Mouse (Mus musculus): ENCODE results near the gene Krtap29-1. TPM values are rescaled to one million over a fixed set of nuclear protein-coding genes. Genes with fewer than 3 reads are reported as not detected.

The Krtap29-1 gene
- total RNA-seq (2012; rRNA removed): not detected in 2 replicates

DNA sequence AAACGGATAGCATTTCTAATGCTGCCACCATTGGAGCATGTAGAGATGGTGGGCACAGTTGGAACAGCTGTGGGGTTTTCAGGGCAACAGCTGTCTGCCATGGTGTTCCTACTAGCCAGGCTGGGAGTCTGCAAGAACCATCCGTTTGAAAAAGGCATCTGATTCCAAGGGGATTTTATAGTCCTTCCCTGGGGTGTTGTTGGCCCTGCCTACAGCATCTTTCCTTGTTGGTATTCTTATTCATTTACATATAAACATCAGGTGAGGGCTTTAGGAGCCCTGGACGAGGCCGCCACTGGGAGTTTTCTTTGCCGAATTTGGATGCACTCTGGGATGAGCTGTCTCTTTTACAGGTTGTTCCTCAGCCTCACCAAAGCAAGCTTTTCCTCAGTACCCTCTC, at the start of gene Krtap29-1:
TSS of gene Krtap29-1 (minus strand) at position 101 of the 400 bp plus-strand sequence.
- no peaks in the 10 kb centered on the region for H3K4me1 ChIP-seq (ENCODE audit: control insufficient read depth in 2 of 2, insufficient read depth in 2 of 2, low read length in 2 of 2, poor library complexity in 1 of 2)
- H3K9me3 ChIP-seq (ENCODE audit: control insufficient read depth, insufficient read depth, low read depth, low read length): no peaks in the 10 kb centered on the region
- TF ChIP-seq MAFK (IDR thresholded peaks at IDR 0.05; ENCODE audit: insufficient read depth, low read depth, low read length) (no peak), ZC3H11A (IDR thresholded peaks at IDR 0.05; ENCODE audit: borderline replicate concordance, low read depth, low read length) (no peak), ZNF384 (IDR thresholded peaks at IDR 0.05; ENCODE audit: low read depth, low read length) (no peak), CHD2 (IDR thresholded peaks at IDR 0.05; ENCODE audit: low read depth, low read length) (no peak), HCFC1 (IDR thresholded peaks at IDR 0.05; ENCODE audit: borderline replicate concordance, insufficient read depth, low read length) (no peak)
- no peaks in the 10 kb centered on the region for H3K36me3 ChIP-seq (ENCODE audit: control insufficient read depth, insufficient read depth, low read length, poor library complexity, severe bottlenecking)
- H3K27ac ChIP-seq (ENCODE audit: insufficient read depth, low read depth, low read length, poor library complexity, severe bottlenecking): no peak within 1 kb of the TSS
- in situ Hi-C loops (cut with MboI; ENCODE audit: low sequenced_read_pairs in 2 of 2, unreplicated experiment in 2 of 2): no loop called here
- H3K9ac ChIP-seq (ENCODE audit: insufficient read depth, low read depth, low read length, poor library complexity, severe bottlenecking): no peak within 1 kb of the TSS
- no peak for DNase-seq (ENCODE audit: low read depth, low spot score)
- no peak within 1 kb of the TSS for H3K4me3 ChIP-seq (ENCODE audit: insufficient read depth in 1 of 2, low read depth in 1 of 2, low read length in 2 of 2, poor library complexity in 1 of 2, severe bottlenecking in 1 of 2)

DNA sequence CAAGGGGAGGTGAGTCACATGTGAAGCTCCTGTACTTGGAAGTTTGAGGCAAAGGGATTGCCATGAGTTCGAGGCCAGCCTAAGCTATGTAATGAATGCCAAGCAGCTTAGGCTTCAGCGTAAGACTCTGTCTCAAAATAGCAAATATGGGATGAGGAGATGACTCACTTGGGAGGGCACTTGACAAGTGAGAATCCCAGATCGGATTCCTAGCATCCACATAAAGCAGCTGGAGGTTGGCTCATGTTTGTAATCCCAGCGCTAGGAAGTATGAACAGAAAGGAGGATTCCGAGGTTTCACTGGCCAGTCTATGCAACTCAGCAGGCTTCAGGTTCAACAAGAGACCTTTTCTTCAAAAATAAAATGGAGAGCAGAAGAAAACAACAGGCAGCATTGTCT, 42.6 kb upstream of the Krtap29-1 start:
- Histone ChIP-seq H3K4me3 (ENCODE audit: insufficient read depth in 1 of 2, low read depth in 1 of 2, low read length in 2 of 2, poor library complexity in 1 of 2, severe bottlenecking in 1 of 2) (no peak overlapping the region), H3K36me3 (ENCODE audit: control insufficient read depth, insufficient read depth, low read length, poor library complexity, severe bottlenecking) (no peaks in the 10 kb centered on the region), H3K9ac (ENCODE audit: insufficient read depth, low read depth, low read length, poor library complexity, severe bottlenecking) (no peak overlapping the region), H3K27ac (ENCODE audit: insufficient read depth, low read depth, low read length, poor library complexity, severe bottlenecking) (no peak overlapping the region), H3K4me1 (ENCODE audit: control insufficient read depth in 2 of 2, insufficient read depth in 2 of 2, low read length in 2 of 2, poor library complexity in 1 of 2) (no peaks in the 10 kb centered on the region), H3K9me3 (ENCODE audit: control insufficient read depth, insufficient read depth, low read depth, low read length) (no peaks in the 10 kb centered on the region)
- no peak for DNase-seq (ENCODE audit: low read depth, low spot score)
- no peak for TF ChIP-seq CHD2 (IDR thresholded peaks at IDR 0.05; ENCODE audit: low read depth, low read length)
- in situ Hi-C loops (cut with MboI; ENCODE audit: low sequenced_read_pairs in 2 of 2, unreplicated experiment in 2 of 2): no loop called here

DNA sequence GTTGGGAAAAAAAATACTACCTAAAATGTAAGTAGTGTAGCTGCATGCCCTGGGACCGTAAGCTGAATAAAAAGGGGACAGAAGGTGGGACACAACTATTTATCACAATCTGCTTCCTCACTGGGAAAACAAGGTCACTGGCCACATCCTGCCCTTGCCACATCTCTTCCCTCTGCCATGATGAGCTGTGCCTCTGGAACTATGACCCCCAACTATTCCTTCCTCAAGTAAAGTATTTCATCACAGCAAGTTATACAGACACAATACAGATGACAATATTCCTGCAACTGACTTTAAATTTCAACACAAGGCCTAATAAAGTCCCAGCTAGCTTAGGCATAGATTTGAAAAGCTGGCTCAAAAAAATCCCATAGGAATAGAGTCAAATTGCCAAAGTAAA, 40.6 kb upstream of the Krtap29-1 start:
- no peak overlapping the region for H3K9ac ChIP-seq (ENCODE audit: insufficient read depth, low read depth, low read length, poor library complexity, severe bottlenecking)
- no peak for TF ChIP-seq CHD2 (IDR thresholded peaks at IDR 0.05; ENCODE audit: low read depth, low read length)
- no peak for TF ChIP-seq ZNF384 (IDR thresholded peaks at IDR 0.05; ENCODE audit: low read depth, low read length)
- TF ChIP-seq ZC3H11A (IDR thresholded peaks at IDR 0.05; ENCODE audit: borderline replicate concordance, low read depth, low read length): no peak
- no peak for TF ChIP-seq MAFK (IDR thresholded peaks at IDR 0.05; ENCODE audit: insufficient read depth, low read depth, low read length)
- TF ChIP-seq HCFC1 (IDR thresholded peaks at IDR 0.05; ENCODE audit: borderline replicate concordance, insufficient read depth, low read length): no peak
- no peak for DNase-seq (ENCODE audit: low read depth, low spot score)
- no peak overlapping the region for H3K27ac ChIP-seq (ENCODE audit: insufficient read depth, low read depth, low read length, poor library complexity, severe bottlenecking)
- in situ Hi-C loops (cut with MboI; ENCODE audit: low sequenced_read_pairs in 2 of 2, unreplicated experiment in 2 of 2): no loop called here
- no peaks in the 10 kb centered on the region for H3K4me1 ChIP-seq (ENCODE audit: control insufficient read depth in 2 of 2, insufficient read depth in 2 of 2, low read length in 2 of 2, poor library complexity in 1 of 2)
- no peak overlapping the region for H3K4me3 ChIP-seq (ENCODE audit: insufficient read depth in 1 of 2, low read depth in 1 of 2, low read length in 2 of 2, poor library complexity in 1 of 2, severe bottlenecking in 1 of 2)
- H3K9me3 ChIP-seq (ENCODE audit: control insufficient read depth, insufficient read depth, low read depth, low read length): no peaks in the 10 kb centered on the region
- no peaks in the 10 kb centered on the region for H3K36me3 ChIP-seq (ENCODE audit: control insufficient read depth, insufficient read depth, low read length, poor library complexity, severe bottlenecking)

DNA sequence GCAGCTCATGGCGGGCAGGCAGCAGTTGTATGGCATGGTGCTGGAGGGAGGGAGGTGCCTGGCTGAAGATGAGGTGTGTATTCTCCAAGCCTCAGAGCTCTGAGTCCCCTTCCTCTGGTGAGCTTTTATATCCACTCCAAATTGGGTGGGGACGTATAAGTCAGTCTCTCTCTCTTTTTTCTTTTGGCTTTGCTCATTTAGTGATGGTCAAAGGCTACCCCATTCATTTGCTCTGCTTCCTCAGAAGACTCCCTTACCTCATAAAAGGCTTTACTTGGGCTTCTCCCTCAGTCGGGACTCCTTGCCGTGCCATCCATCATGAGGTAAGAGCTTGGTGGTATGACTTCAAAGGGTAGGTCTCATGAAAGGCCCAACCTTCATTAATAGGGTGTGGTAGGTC, 37.3 kb upstream of the Krtap29-1 start, which contains the start of gene Krt33a:
TSS of gene Krt33a (minus strand) at position 101 of the 400 bp plus-strand sequence.
- no peaks in the 10 kb centered on the region for H3K9me3 ChIP-seq (ENCODE audit: control insufficient read depth, insufficient read depth, low read depth, low read length)
- in situ Hi-C loops (cut with MboI; ENCODE audit: low sequenced_read_pairs in 2 of 2, unreplicated experiment in 2 of 2): no loop called here
- H3K4me1 ChIP-seq (ENCODE audit: control insufficient read depth in 2 of 2, insufficient read depth in 2 of 2, low read length in 2 of 2, poor library complexity in 1 of 2): no peaks in the 10 kb centered on the region
- no peak within 1 kb of the TSS for H3K4me3 ChIP-seq (ENCODE audit: insufficient read depth in 1 of 2, low read depth in 1 of 2, low read length in 2 of 2, poor library complexity in 1 of 2, severe bottlenecking in 1 of 2)
- no peak within 1 kb of the TSS for H3K27ac ChIP-seq (ENCODE audit: insufficient read depth, low read depth, low read length, poor library complexity, severe bottlenecking)
- no peak within 1 kb of the TSS for H3K9ac ChIP-seq (ENCODE audit: insufficient read depth, low read depth, low read length, poor library complexity, severe bottlenecking)
- no peaks in the 10 kb centered on the region for H3K36me3 ChIP-seq (ENCODE audit: control insufficient read depth, insufficient read depth, low read length, poor library complexity, severe bottlenecking)
- no peak for DNase-seq (ENCODE audit: low read depth, low spot score)
- TF ChIP-seq ZC3H11A (IDR thresholded peaks at IDR 0.05; ENCODE audit: borderline replicate concordance, low read depth, low read length) (no peak), MAFK (IDR thresholded peaks at IDR 0.05; ENCODE audit: insufficient read depth, low read depth, low read length) (no peak), HCFC1 (IDR thresholded peaks at IDR 0.05; ENCODE audit: borderline replicate concordance, insufficient read depth, low read length) (no peak), ZNF384 (IDR thresholded peaks at IDR 0.05; ENCODE audit: low read depth, low read length) (no peak), CHD2 (IDR thresholded peaks at IDR 0.05; ENCODE audit: low read depth, low read length) (no peak)

DNA sequence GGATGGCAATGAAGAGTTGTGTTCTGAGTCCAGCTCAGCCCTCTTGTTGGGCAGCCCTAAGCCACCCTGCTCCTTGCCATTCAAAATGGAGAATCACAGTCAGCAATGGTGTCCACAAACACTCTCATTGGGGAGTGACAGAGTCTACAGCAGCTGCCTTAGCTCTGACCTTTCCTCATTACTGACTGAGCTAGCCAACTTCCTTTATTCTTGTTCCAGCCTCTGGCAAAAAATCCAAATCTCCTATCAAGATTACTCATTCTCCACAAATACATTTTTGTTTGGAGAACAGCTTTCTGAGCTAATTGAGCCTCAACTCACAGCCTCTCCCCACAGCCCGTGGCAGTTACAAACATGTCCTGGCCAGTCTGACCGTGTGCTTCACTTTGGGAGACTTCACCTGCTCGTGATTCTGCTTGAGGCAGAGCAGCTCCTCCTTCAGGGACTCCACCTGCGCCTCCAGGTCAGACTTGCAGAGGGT, 34.9 kb upstream of the Krtap29-1 start:
- H3K9me3 ChIP-seq (ENCODE audit: control insufficient read depth, insufficient read depth, low read depth, low read length): no peaks in the 10 kb centered on the region
- DNase-seq (ENCODE audit: low read depth, low spot score): no peak
- no peak overlapping the region for H3K4me3 ChIP-seq (ENCODE audit: insufficient read depth in 1 of 2, low read depth in 1 of 2, low read length in 2 of 2, poor library complexity in 1 of 2, severe bottlenecking in 1 of 2)
- H3K4me1 ChIP-seq (ENCODE audit: control insufficient read depth in 2 of 2, insufficient read depth in 2 of 2, low read length in 2 of 2, poor library complexity in 1 of 2): no peaks in the 10 kb centered on the region
- H3K36me3 ChIP-seq (ENCODE audit: control insufficient read depth, insufficient read depth, low read length, poor library complexity, severe bottlenecking): no peaks in the 10 kb centered on the region
- no peak overlapping the region for H3K27ac ChIP-seq (ENCODE audit: insufficient read depth, low read depth, low read length, poor library complexity, severe bottlenecking)
- H3K9ac ChIP-seq (ENCODE audit: insufficient read depth, low read depth, low read length, poor library complexity, severe bottlenecking): no peak overlapping the region
- TF ChIP-seq MAFK (IDR thresholded peaks at IDR 0.05; ENCODE audit: insufficient read depth, low read depth, low read length) (no peak), ZNF384 (IDR thresholded peaks at IDR 0.05; ENCODE audit: low read depth, low read length) (no peak), ZC3H11A (IDR thresholded peaks at IDR 0.05; ENCODE audit: borderline replicate concordance, low read depth, low read length) (no peak), HCFC1 (IDR thresholded peaks at IDR 0.05; ENCODE audit: borderline replicate concordance, insufficient read depth, low read length) (no peak), CHD2 (IDR thresholded peaks at IDR 0.05; ENCODE audit: low read depth, low read length) (no peak)
- in situ Hi-C loops (cut with MboI; ENCODE audit: low sequenced_read_pairs in 2 of 2, unreplicated experiment in 2 of 2): no loop called here
